Mouse (Mus musculus) heart, postnatal 0 days (tissue): ENCODE data around the gene Senp3.
"Not testable (repeated sequence)": the region's sequence is repeated elsewhere in the genome, so short reads cannot be mapped to it uniquely, and the experiment has no call there.

Source experiments
- CTCF ChIP-seq: IDR thresholded peaks from 2 replicates; pipeline ENCODE4 v1.5.1; 2016; ENCODE audit warnings: antibody characterized with exemption, control low read depth, low read depth
- EP300 ChIP-seq: IDR thresholded peaks from 2 replicates; pipeline ENCODE4 v1.6.1; 2016; ENCODE audit warnings: antibody characterized with exemption, low read depth

- peak; percentile 22; the same call in 1 of the 2 replicates for TF ChIP-seq CTCF
- TF ChIP-seq EP300, result not testable (repeated sequence)
Observed at GRCm38 (mm10) chr11:69731408-69731807, 49.5 kb upstream of the Senp3 start.
